Mouse (Mus musculus): ENCODE data around the gene Pdcd11. TPM values are rescaled to one million over a fixed set of nuclear protein-coding genes. Genes with fewer than 3 reads are reported as not detected.
A peak's percentile ranks its signal among the peaks of the same experiment; 100 is the strongest.

Pdcd11 gene
- 9.2 and 10.1 TPM in 2 replicates for polyA plus RNA-seq (2014; fragmentation: Nextera tagmentation; extraction: Ambion mirVana)

DNA sequence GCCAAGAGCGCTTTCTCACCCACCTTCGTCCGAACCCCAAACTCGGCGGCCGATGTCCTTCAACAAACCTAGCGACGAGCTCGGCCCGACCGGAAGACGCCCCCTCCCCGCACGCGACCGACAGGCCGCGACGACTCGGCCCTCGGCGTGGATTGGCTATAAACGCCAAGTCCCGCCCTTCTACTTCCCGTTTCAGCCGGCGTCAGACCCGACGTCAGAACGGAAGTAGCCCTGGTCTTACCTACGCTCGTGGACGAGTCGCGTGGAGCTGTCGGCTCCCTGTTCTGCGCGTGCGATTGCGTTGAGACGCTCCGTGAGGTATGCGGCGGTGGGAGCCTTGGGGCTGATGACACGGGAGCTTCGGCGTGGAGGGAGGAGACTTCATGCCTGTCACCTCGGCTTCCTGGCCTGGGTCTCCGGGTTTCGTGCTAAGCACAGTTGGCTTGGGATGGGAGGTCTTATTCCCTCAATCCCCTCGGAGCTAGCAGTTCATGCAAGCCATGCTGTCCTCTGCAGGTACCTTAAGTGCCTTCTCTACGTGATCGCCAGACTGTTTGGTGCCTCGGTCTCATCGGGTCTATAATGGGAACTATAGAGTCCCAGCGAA lies at the start of gene Pdcd11, which contains the start of gene Usmg5:
TSS of gene Pdcd11 (plus strand) at position 219 of the 607 bp plus-strand sequence.
TSS of gene Usmg5 (minus strand) at position 98 of the 607 bp plus-strand sequence.
- H3K4me1 ChIP-seq (ENCODE audit: control insufficient read depth, insufficient read depth, low read length) = peaks cover 12% of the 10 kb centered on the region
- WGBS = under 1% methylated on average over 44 of the region's 56 CpGs
- peak within 1 kb of the TSS; percentile 93 for H3K4me2 ChIP-seq (ENCODE audit: low read depth, low read length)
- peak within 1 kb of the TSS; percentile 98 for H3K9ac ChIP-seq (ENCODE audit: low read depth, low read length)
- H3K27ac ChIP-seq (replicated peaks; ENCODE audit: low read depth, low read length) = peak within 1 kb of the TSS; percentile 88
- DNase-seq (ENCODE audit: low spot score) (peak; percentile 97), ATAC-seq (ENCODE audit: low read depth) (peak; percentile 100)
- no peaks in the 10 kb centered on the region for H3K9me3 ChIP-seq (ENCODE audit: control insufficient read depth, low read length)
- H3K4me3 ChIP-seq (ENCODE audit: low read depth, low read length) = peak within 1 kb of the TSS; percentile 90
- no peaks in the 10 kb centered on the region for H3K27me3 ChIP-seq (replicated peaks; ENCODE audit: control insufficient read depth, insufficient read depth, low read length)
- H3K36me3 ChIP-seq (ENCODE audit: control insufficient read depth, insufficient read depth, low read length) = peaks cover 40% of the 10 kb centered on the region

DNA sequence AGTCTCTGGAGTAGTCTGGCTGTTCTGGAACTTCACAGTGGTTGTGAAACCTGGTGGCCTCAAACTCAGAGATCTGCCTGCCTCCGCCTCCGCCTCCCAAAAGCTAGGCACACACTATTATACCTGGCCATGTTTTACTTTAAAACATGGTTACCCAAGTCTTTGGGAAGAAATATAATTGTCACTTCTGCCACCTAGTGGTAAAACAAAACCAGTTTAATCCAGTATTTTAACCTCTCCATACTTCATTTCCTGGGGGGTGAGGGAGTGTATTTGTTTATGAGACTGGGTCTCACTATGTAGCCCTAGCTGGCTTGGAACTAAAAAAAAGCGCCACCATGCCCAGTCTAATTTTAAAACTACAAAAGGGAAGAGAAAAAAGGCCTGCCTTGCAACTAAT lies 47.0 kb upstream of the Pdcd11 start:
- Histone ChIP-seq H3K4me1 (ENCODE audit: control insufficient read depth, insufficient read depth, low read length) (no peaks in the 10 kb centered on the region), H3K27ac (replicated peaks; ENCODE audit: low read depth, low read length) (no peak overlapping the region), H3K4me3 (ENCODE audit: low read depth, low read length) (no peak overlapping the region), H3K27me3 (replicated peaks; ENCODE audit: control insufficient read depth, insufficient read depth, low read length) (no peaks in the 10 kb centered on the region), H3K36me3 (ENCODE audit: control insufficient read depth, insufficient read depth, low read length) (peaks cover 61% of the 10 kb centered on the region), H3K9ac (ENCODE audit: low read depth, low read length) (no peak overlapping the region), H3K9me3 (ENCODE audit: control insufficient read depth, low read length) (no peaks in the 10 kb centered on the region), H3K4me2 (ENCODE audit: low read depth, low read length) (no peak overlapping the region)
- ATAC-seq (ENCODE audit: low read depth) = no peak
- 84% methylated on average over 3 of the region's 3 CpGs for WGBS
- peak; percentile 27 for DNase-seq (ENCODE audit: low spot score)

DNA sequence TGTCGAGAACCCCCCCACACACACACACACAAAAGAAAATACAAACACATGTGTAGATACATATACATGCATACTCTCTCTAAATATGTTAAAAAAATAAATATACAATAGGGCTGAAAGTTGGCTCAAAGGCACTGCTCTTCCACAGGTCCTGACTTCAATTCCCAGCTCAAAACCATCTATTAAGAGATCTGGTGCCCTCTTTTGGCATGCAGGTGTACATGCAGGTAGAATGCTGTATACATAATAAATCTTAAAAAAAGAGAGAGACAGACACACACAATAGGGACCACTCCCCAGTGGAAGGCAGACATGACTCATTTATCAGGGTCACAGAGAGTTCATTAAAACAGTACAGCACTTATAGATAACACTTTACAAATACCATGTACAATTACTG lies 44.2 kb upstream of the Pdcd11 start:
- Histone ChIP-seq H3K36me3 (ENCODE audit: control insufficient read depth, insufficient read depth, low read length) (peaks cover 37% of the 10 kb centered on the region), H3K27ac (replicated peaks; ENCODE audit: low read depth, low read length) (no peak overlapping the region), H3K4me1 (ENCODE audit: control insufficient read depth, insufficient read depth, low read length) (peaks cover 13% of the 10 kb centered on the region), H3K9me3 (ENCODE audit: control insufficient read depth, low read length) (no peaks in the 10 kb centered on the region), H3K27me3 (replicated peaks; ENCODE audit: control insufficient read depth, insufficient read depth, low read length) (no peaks in the 10 kb centered on the region), H3K4me2 (ENCODE audit: low read depth, low read length) (no peak overlapping the region), H3K9ac (ENCODE audit: low read depth, low read length) (no peak overlapping the region), H3K4me3 (ENCODE audit: low read depth, low read length) (no peak overlapping the region)
- DNase-seq (ENCODE audit: low spot score) = no peak
- ATAC-seq (ENCODE audit: low read depth) = no peak
- 88% methylated on average over 1 of the region's 1 CpGs for WGBS

DNA sequence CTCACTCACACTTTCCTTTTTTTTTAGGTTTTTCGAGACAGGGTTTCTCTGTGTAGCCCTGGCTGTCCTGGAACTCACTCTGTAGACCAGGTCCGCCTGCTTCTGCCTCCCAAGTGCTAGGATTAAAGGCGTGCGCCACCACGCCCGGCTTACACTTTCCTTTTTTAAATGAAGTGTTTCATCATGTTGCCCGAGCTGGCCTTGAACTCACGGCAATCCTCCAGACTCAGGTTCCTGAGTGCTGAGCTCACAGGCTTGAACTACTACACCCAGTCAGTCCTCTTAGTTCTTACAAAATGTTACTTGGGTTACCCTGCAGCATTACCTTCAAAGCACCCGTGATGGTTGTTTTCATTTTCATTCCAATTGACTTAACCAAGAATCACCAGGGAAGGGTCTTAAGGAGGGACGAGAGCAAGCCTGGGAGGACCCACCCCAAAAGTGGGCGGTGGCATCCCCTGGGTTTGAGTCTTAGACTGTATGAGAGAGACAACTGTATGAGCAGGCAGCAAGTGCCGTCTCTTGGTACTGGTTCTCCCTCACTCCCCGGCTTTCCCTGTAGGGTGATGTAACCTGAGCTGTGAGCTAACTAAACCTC lies 43.2 kb upstream of the Pdcd11 start:
- DNase-seq (ENCODE audit: low spot score) = no peak

DNA sequence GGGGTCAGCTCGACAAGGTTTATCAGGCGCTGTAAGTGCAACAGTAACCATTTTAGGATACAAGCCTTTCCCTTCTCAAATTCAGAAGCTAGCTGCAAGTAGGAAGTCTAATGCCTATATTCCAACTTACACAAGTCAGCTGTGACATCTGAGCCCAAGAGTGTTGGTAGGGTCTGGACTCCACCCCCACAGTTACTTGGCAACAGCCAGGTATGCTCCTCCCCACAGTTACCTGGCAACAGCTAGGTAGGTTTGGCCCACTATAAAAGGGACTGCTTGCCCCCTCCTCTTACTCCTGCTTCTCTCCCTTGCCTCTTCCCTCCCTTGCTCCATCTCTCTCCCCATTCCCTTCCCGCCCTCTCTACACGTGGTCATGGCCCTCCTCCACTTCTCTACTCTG lies 41.5 kb upstream of the Pdcd11 start:
- Histone ChIP-seq H3K4me3 (ENCODE audit: low read depth, low read length) (no peak overlapping the region), H3K36me3 (ENCODE audit: control insufficient read depth, insufficient read depth, low read length) (peaks cover 31% of the 10 kb centered on the region), H3K27ac (replicated peaks; ENCODE audit: low read depth, low read length) (no peak overlapping the region), H3K9me3 (ENCODE audit: control insufficient read depth, low read length) (no peaks in the 10 kb centered on the region), H3K4me2 (ENCODE audit: low read depth, low read length) (peak overlapping the region; percentile 73), H3K4me1 (ENCODE audit: control insufficient read depth, insufficient read depth, low read length) (peaks cover 13% of the 10 kb centered on the region), H3K27me3 (replicated peaks; ENCODE audit: control insufficient read depth, insufficient read depth, low read length) (no peaks in the 10 kb centered on the region), H3K9ac (ENCODE audit: low read depth, low read length) (no peak overlapping the region)
- DNase-seq (ENCODE audit: low spot score) = peak; percentile 8
- no peak for ATAC-seq (ENCODE audit: low read depth)
- 60% methylated on average over 4 of the region's 4 CpGs for WGBS

More for the DNA sequence above, 43.2 kb upstream of the Pdcd11 start:
- Histone ChIP-seq H3K27ac (replicated peaks; ENCODE audit: low read depth, low read length) (no peak overlapping the region), H3K4me3 (ENCODE audit: low read depth, low read length) (no peak overlapping the region), H3K9ac (ENCODE audit: low read depth, low read length) (no peak overlapping the region), H3K27me3 (replicated peaks; ENCODE audit: control insufficient read depth, insufficient read depth, low read length) (no peaks in the 10 kb centered on the region), H3K36me3 (ENCODE audit: control insufficient read depth, insufficient read depth, low read length) (peaks cover 36% of the 10 kb centered on the region), H3K4me1 (ENCODE audit: control insufficient read depth, insufficient read depth, low read length) (peaks cover 13% of the 10 kb centered on the region), H3K4me2 (ENCODE audit: low read depth, low read length) (no peak overlapping the region), H3K9me3 (ENCODE audit: control insufficient read depth, low read length) (no peaks in the 10 kb centered on the region)
- no peak for ATAC-seq (ENCODE audit: low read depth)
- WGBS = 78% methylated on average over 13 of the region's 13 CpGs

DNA sequence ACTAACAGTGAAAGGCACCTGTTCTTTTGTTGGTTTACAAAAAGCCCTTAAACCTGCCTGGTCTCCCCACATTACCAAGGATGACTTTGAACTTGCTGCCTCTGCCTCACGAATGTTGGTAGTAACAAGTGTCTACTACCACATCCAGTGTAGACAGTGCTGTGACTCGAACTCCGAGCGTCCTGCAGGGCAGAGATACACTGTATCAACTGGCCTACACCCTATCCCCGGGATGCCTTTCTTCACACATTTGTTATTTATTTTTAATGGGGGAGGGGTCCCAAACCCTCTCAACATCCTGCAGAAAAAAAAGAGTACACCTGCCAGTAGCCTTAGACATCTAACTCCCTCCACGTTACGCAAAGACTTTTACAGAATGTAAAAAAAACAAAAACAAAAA lies 40.7 kb upstream of the Pdcd11 start:
- ATAC-seq (ENCODE audit: low read depth) = no peak
- peak overlapping the region; percentile 73 for H3K4me2 ChIP-seq (ENCODE audit: low read depth, low read length)
- H3K27ac ChIP-seq (replicated peaks; ENCODE audit: low read depth, low read length) = peak overlapping the region; percentile 94; the same call in 1 of the 2 replicates

DNA sequence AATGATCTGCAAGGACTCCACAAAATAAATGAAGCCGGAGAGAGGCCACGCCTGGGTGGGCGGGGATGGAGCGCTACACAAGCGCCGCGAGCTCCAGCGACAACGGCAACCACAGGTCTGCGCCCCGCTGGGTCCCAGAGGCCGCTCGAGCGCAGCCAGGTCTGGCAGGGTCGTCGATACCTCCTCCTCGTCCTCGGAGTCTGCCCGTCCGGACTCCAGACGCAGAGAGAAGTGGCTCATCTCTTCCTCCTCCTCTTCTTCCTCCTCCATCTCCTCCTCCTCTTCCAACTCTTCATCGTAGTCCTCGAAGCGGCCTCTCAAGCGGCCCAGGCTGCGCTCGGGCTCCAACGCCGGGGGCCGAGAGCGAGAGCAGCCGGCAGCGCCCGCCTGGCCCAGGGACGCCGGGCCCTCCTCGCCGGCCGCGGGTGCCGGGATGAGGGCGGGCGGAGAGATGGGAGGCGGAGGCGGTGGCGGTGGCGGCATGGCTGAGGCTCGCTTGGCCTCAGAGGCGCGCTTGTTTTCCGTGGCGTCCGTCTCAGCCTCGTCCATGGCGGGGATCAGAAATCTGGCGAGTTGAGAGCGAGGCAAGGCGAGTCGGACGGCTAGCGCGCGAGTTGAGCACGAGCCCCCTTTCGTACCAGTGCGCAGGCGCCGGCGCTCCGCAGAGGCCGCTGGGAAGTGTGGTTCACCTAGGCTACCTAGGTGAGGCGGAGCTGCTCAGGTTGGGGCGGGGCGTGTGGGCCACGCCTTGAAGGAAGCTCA lies 40.1 kb upstream of the Pdcd11 start, which contains the start of gene Pcgf6:
TSS of gene Pcgf6 (minus strand) at position 636 of the 762 bp plus-strand sequence.
- H3K36me3 ChIP-seq (ENCODE audit: control insufficient read depth, insufficient read depth, low read length) = peaks cover 23% of the 10 kb centered on the region
- peak within 1 kb of the TSS; percentile 85 for H3K9ac ChIP-seq (ENCODE audit: low read depth, low read length)
- WGBS = under 1% methylated on average over 65 of the region's 75 CpGs
- H3K27ac ChIP-seq (replicated peaks; ENCODE audit: low read depth, low read length) = peak within 1 kb of the TSS; percentile 94
- H3K27me3 ChIP-seq (replicated peaks; ENCODE audit: control insufficient read depth, insufficient read depth, low read length) = no peaks in the 10 kb centered on the region
- no peaks in the 10 kb centered on the region for H3K9me3 ChIP-seq (ENCODE audit: control insufficient read depth, low read length)
- peak; percentile 95 for ATAC-seq (ENCODE audit: low read depth)
- peaks cover 13% of the 10 kb centered on the region for H3K4me1 ChIP-seq (ENCODE audit: control insufficient read depth, insufficient read depth, low read length)
- H3K4me3 ChIP-seq (ENCODE audit: low read depth, low read length) = peak within 1 kb of the TSS; percentile 88
- DNase-seq (ENCODE audit: low spot score) = peak; percentile 87
- peak within 1 kb of the TSS; percentile 73 for H3K4me2 ChIP-seq (ENCODE audit: low read depth, low read length)

More for the DNA sequence above, 40.7 kb upstream of the Pdcd11 start:
- H3K36me3 ChIP-seq (ENCODE audit: control insufficient read depth, insufficient read depth, low read length) = peaks cover 27% of the 10 kb centered on the region
- no peaks in the 10 kb centered on the region for H3K27me3 ChIP-seq (replicated peaks; ENCODE audit: control insufficient read depth, insufficient read depth, low read length)
- no peak for DNase-seq (ENCODE audit: low spot score)
- no peaks in the 10 kb centered on the region for H3K9me3 ChIP-seq (ENCODE audit: control insufficient read depth, low read length)
- H3K4me1 ChIP-seq (ENCODE audit: control insufficient read depth, insufficient read depth, low read length) = peaks cover 13% of the 10 kb centered on the region
- WGBS = 6% methylated on average over 7 of the region's 7 CpGs
- peak overlapping the region; percentile 88 for H3K4me3 ChIP-seq (ENCODE audit: low read depth, low read length)
- peak overlapping the region; percentile 85 for H3K9ac ChIP-seq (ENCODE audit: low read depth, low read length)

DNA sequence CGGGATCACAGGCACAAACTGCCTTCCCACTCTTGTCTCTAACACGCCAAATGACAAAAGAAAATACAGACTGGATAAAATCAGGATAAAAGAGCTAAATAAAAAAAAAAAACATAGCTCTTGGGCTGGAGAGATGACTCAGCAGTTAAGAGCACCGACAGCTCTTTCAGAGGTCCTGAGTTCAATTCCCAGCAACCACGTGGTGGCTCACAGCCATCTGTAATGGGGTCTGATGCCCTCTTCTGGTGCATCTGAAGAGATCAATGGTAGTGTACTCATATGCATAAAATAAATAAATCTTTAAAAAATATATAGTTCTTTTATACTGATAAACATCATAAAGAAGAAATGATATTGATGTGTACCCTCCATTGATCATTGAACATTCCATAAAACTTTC lies 37.6 kb upstream of the Pdcd11 start:
- H3K4me3 ChIP-seq (ENCODE audit: low read depth, low read length) = no peak overlapping the region
- H3K27ac ChIP-seq (replicated peaks; ENCODE audit: low read depth, low read length) = no peak overlapping the region
- 76% methylated on average over 4 of the region's 4 CpGs for WGBS
- DNase-seq (ENCODE audit: low spot score) (no peak), ATAC-seq (ENCODE audit: low read depth) (no peak)
- H3K27me3 ChIP-seq (replicated peaks; ENCODE audit: control insufficient read depth, insufficient read depth, low read length) = no peaks in the 10 kb centered on the region
- no peaks in the 10 kb centered on the region for H3K9me3 ChIP-seq (ENCODE audit: control insufficient read depth, low read length)
- no peaks in the 10 kb centered on the region for H3K36me3 ChIP-seq (ENCODE audit: control insufficient read depth, insufficient read depth, low read length)
- no peak overlapping the region for H3K9ac ChIP-seq (ENCODE audit: low read depth, low read length)
- peaks cover 13% of the 10 kb centered on the region for H3K4me1 ChIP-seq (ENCODE audit: control insufficient read depth, insufficient read depth, low read length)
- no peak overlapping the region for H3K4me2 ChIP-seq (ENCODE audit: low read depth, low read length)
